Mouse (Mus musculus): Measurements from ENCODE around the gene Ssc5d.

DNA sequence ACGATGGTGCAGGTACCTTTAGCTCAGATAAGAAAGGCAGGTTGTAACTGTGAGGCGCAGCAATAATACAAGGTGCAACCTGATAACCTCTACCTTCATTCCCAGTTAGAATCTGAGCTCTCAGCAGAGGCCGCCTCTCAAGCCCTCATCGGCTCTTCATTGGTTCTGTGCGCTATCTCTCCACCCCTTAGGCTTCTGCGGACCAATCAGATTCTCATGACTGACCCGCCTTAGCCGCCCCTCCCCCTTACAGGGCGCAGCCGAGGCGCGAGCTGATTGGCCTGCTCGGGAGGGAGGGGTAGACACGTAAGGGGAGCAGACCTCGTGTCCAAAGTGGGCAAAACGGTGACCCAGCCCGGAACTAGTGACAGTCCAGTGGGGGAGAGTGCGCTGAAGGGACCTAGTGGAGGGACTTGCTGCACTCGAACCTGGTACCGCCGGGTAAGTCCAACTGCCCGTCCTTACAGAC, 48.8 kb upstream of the Ssc5d start, which contains the start of gene Isoc2a:
- TF ChIP-seq CTCF (IDR thresholded peaks at IDR 0.05; ENCODE audit: borderline replicate concordance, control insufficient read depth, extremely low read depth, insufficient read depth, low read length, poor library complexity) (0 out of 2 replicates have a peak, but pooled peaks have one; percentile 48), POLR2A (IDR thresholded peaks at IDR 0.05; ENCODE audit: control insufficient read depth, extremely low read depth, insufficient read depth, low read length, poor library complexity) (peak; percentile 64; the same call in 1 of the 2 replicates)

Data from thymus, adult 2 months (tissue).